Mouse (Mus musculus) heart, embryonic 10.5 days (tissue): ENCODE measurements around the gene Plbd1. TPM values are rescaled to one million over a fixed set of nuclear protein-coding genes. Genes with fewer than 3 reads are reported as not detected.

ENCODE experiments used
- DNase-seq: peaks from one replicate; pipeline ENCODE4 v3.0.0-alpha.2; 2017; ENCODE audit warnings: low spot score
- H3K27ac ChIP-seq: fragments of 300-500 bp; sonication (generic); 2 replicates; pipeline ENCODE4 v1.5.1; 2016; ENCODE audit warnings: mild to moderate bottlenecking
- H3K27me3 ChIP-seq: fragments of 300-500 bp; sonication (generic); 2 replicates; pipeline ENCODE4 v1.6.1; 2016; ENCODE audit warnings: mild to moderate bottlenecking; ENCODE audit not compliant: poor library complexity, insufficient read depth, severe bottlenecking
- H3K36me3 ChIP-seq: fragments of 300-500 bp; sonication (generic); 2 replicates; pipeline ENCODE4 v1.6.1; 2016; ENCODE audit warnings: mild to moderate bottlenecking, moderate library complexity
- H3K4me1 ChIP-seq: fragments of 300-500 bp; sonication (generic); 2 replicates; pipeline ENCODE4 v1.6.1; 2016; ENCODE audit warnings: mild to moderate bottlenecking
- H3K4me3 ChIP-seq: fragments of 300-500 bp; sonication (generic); 2 replicates; pipeline ENCODE4 v1.5.1; 2016; ENCODE audit warnings: mild to moderate bottlenecking, moderate library complexity
- H3K9me3 ChIP-seq: fragments of 300-500 bp; sonication (generic); 2 replicates; pipeline ENCODE4 v1.6.1; 2016; ENCODE audit warnings: mild to moderate bottlenecking, moderate library complexity
- WGBS: fragments of 180-500 bp; shearing (Covaris S2); methylation state at CpG from one replicate; pipeline ENCODE4 v1.1.7; 2016; 5-methylcytosine and 5-hydroxymethylcytosine counted together
- polyA plus RNA-seq: library from polyadenylated mRNA; unstranded; fragments of >200 nt; fragmentation: Nextera tagmentation; extraction: Ambion mirVana; gene quantifications from 2 replicates; pipeline ENCODE4 v1.2.1, GENCODE M21; 2016

The Plbd1 gene
- polyA plus RNA-seq, 1 experiment from 2014 or later, result 3.1 TPM

- H3K27me3 ChIP-seq, result no peaks in the 10 kb centered on the region
Measured at GRCm38 (mm10) chr6:136669274-136669673, 7.5 kb upstream of the Plbd1 start.

GRCm38 (mm10) chr6:136668266-136668986 is 6.7 kb upstream of the Plbd1 start:
- 37% methylated on average over 14 of the region's 14 CpGs for WGBS

More at GRCm38 (mm10) chr6:136669274-136669673, 7.5 kb upstream of the Plbd1 start:
- Histone ChIP-seq H3K4me1 (peaks cover 25% of the 10 kb centered on the region), H3K9me3 (peaks cover 7% of the 10 kb centered on the region; the same call in 1 of the 2 replicates), H3K27ac (no peak overlapping the region), H3K4me3 (no peak overlapping the region), H3K36me3 (no peaks in the 10 kb centered on the region)
- WGBS, result 70% methylated on average over 5 of the region's 5 CpGs
- DNase-seq, result no peak

GRCm38 (mm10) chr6:136662063-136662462 is 335 bp upstream of the Plbd1 start:
- Histone ChIP-seq H3K9me3 (no peaks in the 10 kb centered on the region), H3K27me3 (peaks cover 47% of the 10 kb centered on the region), H3K4me3 (peak overlapping the region; percentile 67), H3K27ac (peak overlapping the region; percentile 65), H3K4me1 (peaks cover 14% of the 10 kb centered on the region), H3K36me3 (no peaks in the 10 kb centered on the region)
- 17% methylated on average over 11 of the region's 11 CpGs for WGBS
- no peak for DNase-seq

More at GRCm38 (mm10) chr6:136668266-136668986, 6.7 kb upstream of the Plbd1 start:
- Histone ChIP-seq H3K4me3 (no peak overlapping the region), H3K36me3 (no peaks in the 10 kb centered on the region), H3K4me1 (peaks cover 25% of the 10 kb centered on the region), H3K27ac (0 out of 2 replicates have a peak overlapping the region, but pooled peaks have one; percentile 29), H3K27me3 (peaks cover 8% of the 10 kb centered on the region), H3K9me3 (no peaks in the 10 kb centered on the region)
- DNase-seq, result peak; percentile 82

GRCm38 (mm10) chr6:136660831-136661705 is 660 bp downstream of the Plbd1 start:
- 11% methylated on average over 34 of the region's 34 CpGs for WGBS
- H3K27ac ChIP-seq, result peak overlapping the region; percentile 65

GRCm38 (mm10) chr6:136659226-136659625 is 2.5 kb downstream of the Plbd1 start:
- H3K4me1 ChIP-seq, result peaks cover 14% of the 10 kb centered on the region
- H3K4me3 ChIP-seq, result no peak overlapping the region
- 87% methylated on average over 9 of the region's 9 CpGs for WGBS
- peaks cover 47% of the 10 kb centered on the region for H3K27me3 ChIP-seq
- no peak for DNase-seq
- no peaks in the 10 kb centered on the region for H3K9me3 ChIP-seq
- no peak overlapping the region for H3K27ac ChIP-seq
- H3K36me3 ChIP-seq, result no peaks in the 10 kb centered on the region

More at GRCm38 (mm10) chr6:136660831-136661705, 660 bp downstream of the Plbd1 start:
- Histone ChIP-seq H3K4me1 (peaks cover 14% of the 10 kb centered on the region), H3K27me3 (peaks cover 47% of the 10 kb centered on the region), H3K36me3 (no peaks in the 10 kb centered on the region), H3K4me3 (peak overlapping the region; percentile 67), H3K9me3 (no peaks in the 10 kb centered on the region)
- DNase-seq, result no peak

- Histone ChIP-seq H3K27ac (no peak overlapping the region), H3K4me3 (no peak overlapping the region), H3K4me1 (peaks cover 14% of the 10 kb centered on the region), H3K36me3 (no peaks in the 10 kb centered on the region), H3K27me3 (peaks cover 38% of the 10 kb centered on the region), H3K9me3 (no peaks in the 10 kb centered on the region)
- no peak for DNase-seq
- 66% methylated on average over 4 of the region's 4 CpGs for WGBS
Measured at GRCm38 (mm10) chr6:136658303-136658702, 3.4 kb downstream of the Plbd1 start.

GRCm38 (mm10) chr6:136655786-136656185 is 5.9 kb downstream of the Plbd1 start:
- no peak overlapping the region for H3K27ac ChIP-seq
- no peaks in the 10 kb centered on the region for H3K36me3 ChIP-seq
- H3K9me3 ChIP-seq, result no peaks in the 10 kb centered on the region
- no peak for DNase-seq
- H3K4me3 ChIP-seq, result 0 out of 2 replicates have a peak overlapping the region, but pooled peaks have one; percentile 28
- peaks cover 15% of the 10 kb centered on the region for H3K27me3 ChIP-seq
- 58% methylated on average over 11 of the region's 11 CpGs for WGBS
- H3K4me1 ChIP-seq, result peaks cover 7% of the 10 kb centered on the region; the same call in 1 of the 2 replicates

GRCm38 (mm10) chr6:136654470-136654869 is 7.3 kb downstream of the Plbd1 start:
- Histone ChIP-seq H3K9me3 (no peaks in the 10 kb centered on the region), H3K4me1 (0 out of 2 replicates have a peak, but pooled peaks cover 6% of the 10 kb centered on the region), H3K4me3 (no peak overlapping the region), H3K27me3 (0 out of 2 replicates have a peak, but pooled peaks cover 2% of the 10 kb centered on the region), H3K27ac (no peak overlapping the region), H3K36me3 (no peaks in the 10 kb centered on the region)
- 95% methylated on average over 20 of the region's 20 CpGs for WGBS
- DNase-seq, result no peak

- H3K27me3 ChIP-seq, result no peaks in the 10 kb centered on the region
- WGBS, result 54% methylated on average over 5 of the region's 5 CpGs
- no peaks in the 10 kb centered on the region for H3K9me3 ChIP-seq
- H3K27ac ChIP-seq, result no peak overlapping the region
- DNase-seq, result no peak
- H3K4me3 ChIP-seq, result no peak overlapping the region
- no peaks in the 10 kb centered on the region for H3K36me3 ChIP-seq
- 0 out of 2 replicates have a peak, but pooled peaks cover 6% of the 10 kb centered on the region for H3K4me1 ChIP-seq
Measured at GRCm38 (mm10) chr6:136653331-136653730, 8.4 kb downstream of the Plbd1 start.

GRCm38 (mm10) chr6:136650664-136651063 is 11.1 kb downstream of the Plbd1 start:
- H3K27me3 ChIP-seq, result no peaks in the 10 kb centered on the region
- no peak overlapping the region for H3K4me3 ChIP-seq
- no peaks in the 10 kb centered on the region for H3K9me3 ChIP-seq
- no peak for DNase-seq
- H3K36me3 ChIP-seq, result no peaks in the 10 kb centered on the region
- 88% methylated on average over 8 of the region's 8 CpGs for WGBS
- no peak overlapping the region for H3K27ac ChIP-seq
- H3K4me1 ChIP-seq, result peaks cover 10% of the 10 kb centered on the region

- no peaks in the 10 kb centered on the region for H3K9me3 ChIP-seq
- H3K36me3 ChIP-seq, result no peaks in the 10 kb centered on the region
- H3K4me1 ChIP-seq, result peaks cover 5% of the 10 kb centered on the region
- no peak overlapping the region for H3K27ac ChIP-seq
- H3K27me3 ChIP-seq, result no peaks in the 10 kb centered on the region
- DNase-seq, result no peak
- 67% methylated on average over 10 of the region's 10 CpGs for WGBS
- H3K4me3 ChIP-seq, result no peak overlapping the region
Measured at GRCm38 (mm10) chr6:136647455-136647861, 14.3 kb downstream of the Plbd1 start.

GRCm38 (mm10) chr6:136646207-136646606 is 15.5 kb downstream of the Plbd1 start:
- DNase-seq, result no peak
- Histone ChIP-seq H3K4me3 (no peak overlapping the region), H3K27ac (no peak overlapping the region), H3K36me3 (no peaks in the 10 kb centered on the region), H3K27me3 (no peaks in the 10 kb centered on the region), H3K9me3 (no peaks in the 10 kb centered on the region), H3K4me1 (peaks cover 4% of the 10 kb centered on the region)
- 54% methylated on average over 6 of the region's 6 CpGs for WGBS

- Histone ChIP-seq H3K27ac (no peak overlapping the region), H3K36me3 (no peaks in the 10 kb centered on the region), H3K4me3 (no peak overlapping the region), H3K27me3 (no peaks in the 10 kb centered on the region), H3K9me3 (no peaks in the 10 kb centered on the region), H3K4me1 (peaks cover 4% of the 10 kb centered on the region)
- no peak for DNase-seq
- 61% methylated on average over 9 of the region's 9 CpGs for WGBS
Measured at GRCm38 (mm10) chr6:136645754-136646153, 16.0 kb downstream of the Plbd1 start.
